Mouse (Mus musculus) heart, postnatal 0 days (tissue): ENCODE measurements at regions not wholly inside any gene's neighbourhood (a gene's known extent, or its start where the extent isn't known, plus 50 kb on each side); places are given as distances from the start of the nearest gene placed in this dataset.

Experiments used
- CTCF ChIP-seq: IDR thresholded peaks from 2 replicates; pipeline ENCODE4 v1.5.1; 2016; ENCODE audit warnings: antibody characterized with exemption, control low read depth, low read depth
- EP300 ChIP-seq: IDR thresholded peaks from 2 replicates; pipeline ENCODE4 v1.6.1; 2016; ENCODE audit warnings: antibody characterized with exemption, low read depth

GRCm38 (mm10) chr9:67612101-67612500 is 52.6 kb upstream of the Tln2 start:
- TF ChIP-seq CTCF, result no peak
- TF ChIP-seq EP300, result no peak
